Mouse (Mus musculus) forebrain, embryonic 12.5 days (tissue): Measurements from ENCODE around the gene Gdap2. TPM values are rescaled to one million over a fixed set of nuclear protein-coding genes. Genes with fewer than 3 reads are reported as not detected.

Source experiments
- ATAC-seq: fragments of 200-750 bp; cut with Nextera tagmentation; 2 replicates; pipeline ENCODE4 v1.8.0; 2017; ENCODE audit warnings: moderate TSS enrichment; ENCODE audit not compliant: low FRiP score
- H3K27ac ChIP-seq: fragments of 300-500 bp; sonication (generic); 2 replicates; pipeline ENCODE4 v1.5.1; 2016; ENCODE audit warnings: mild to moderate bottlenecking
- H3K27me3 ChIP-seq: fragments of 300-500 bp; sonication (generic); 2 replicates; pipeline ENCODE4 v1.6.1; 2016; ENCODE audit warnings: mild to moderate bottlenecking
- H3K36me3 ChIP-seq: fragments of 300-500 bp; sonication (generic); replicated peaks from 2 replicates; pipeline ENCODE4 v1.6.1; 2016; ENCODE audit warnings: mild to moderate bottlenecking
- H3K4me1 ChIP-seq: fragments of 300-500 bp; sonication (generic); 2 replicates; pipeline ENCODE4 v1.6.1; 2016
- H3K4me2 ChIP-seq: fragments of 300-500 bp; sonication (generic); 2 replicates; pipeline ENCODE4 v1.6.1; 2016; ENCODE audit warnings: mild to moderate bottlenecking, moderate library complexity
- H3K4me3 ChIP-seq: fragments of 300-500 bp; sonication (generic); replicated peaks from 2 replicates; pipeline ENCODE4 v1.5.1; 2016; ENCODE audit warnings: mild to moderate bottlenecking
- H3K9ac ChIP-seq: fragments of 300-500 bp; sonication (generic); 2 replicates; pipeline ENCODE4 v1.6.1; 2016; ENCODE audit warnings: mild to moderate bottlenecking
- H3K9me3 ChIP-seq: fragments of 300-500 bp; sonication (generic); 2 replicates; pipeline ENCODE4 v1.6.1; 2016
- WGBS: fragments of 180-500 bp; shearing (Covaris S2); methylation state at CpG from one replicate; pipeline ENCODE4 v1.1.7; 2016; 5-methylcytosine and 5-hydroxymethylcytosine counted together
- polyA plus RNA-seq: library from polyadenylated mRNA; unstranded; fragments of >200 nt; fragmentation: Nextera tagmentation; extraction: Ambion mirVana; gene quantifications from 2 replicates; pipeline ENCODE4 v1.2.1, GENCODE M21; 2016

Gdap2 gene
- polyA plus RNA-seq, 1 experiment from 2014 or later, result 35.1 TPM

DNA sequence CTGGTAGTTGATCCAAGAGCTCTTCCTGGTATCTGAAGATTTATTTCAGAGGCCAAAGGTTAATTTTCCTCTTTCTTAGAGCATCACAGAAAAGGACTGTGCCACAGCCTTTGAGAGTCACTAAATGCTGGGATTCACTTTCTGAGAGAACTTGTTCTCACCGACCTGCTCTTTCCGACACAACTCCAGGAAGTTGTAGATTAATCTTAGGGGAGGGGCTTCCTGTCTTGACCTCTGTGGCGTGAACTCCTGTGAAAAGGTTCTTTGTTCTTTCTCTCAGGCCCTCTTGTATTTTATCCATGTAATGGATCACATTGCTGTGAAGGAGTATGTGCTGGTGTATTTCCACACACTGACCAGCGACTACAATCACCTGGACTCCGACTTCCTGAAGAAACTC is 32.0 kb downstream of the Gdap2 start:
- no peaks in the 10 kb centered on the region for H3K9me3 ChIP-seq
- no peak overlapping the region for H3K9ac ChIP-seq
- no peak overlapping the region for H3K4me3 ChIP-seq
- peaks cover 35% of the 10 kb centered on the region for H3K36me3 ChIP-seq
- H3K27me3 ChIP-seq, result no peaks in the 10 kb centered on the region
- H3K27ac ChIP-seq, result no peak overlapping the region
- no peaks in the 10 kb centered on the region for H3K4me1 ChIP-seq
- no peak overlapping the region for H3K4me2 ChIP-seq
- no peak for ATAC-seq
- 68% methylated on average over 5 of the region's 5 CpGs for WGBS

DNA sequence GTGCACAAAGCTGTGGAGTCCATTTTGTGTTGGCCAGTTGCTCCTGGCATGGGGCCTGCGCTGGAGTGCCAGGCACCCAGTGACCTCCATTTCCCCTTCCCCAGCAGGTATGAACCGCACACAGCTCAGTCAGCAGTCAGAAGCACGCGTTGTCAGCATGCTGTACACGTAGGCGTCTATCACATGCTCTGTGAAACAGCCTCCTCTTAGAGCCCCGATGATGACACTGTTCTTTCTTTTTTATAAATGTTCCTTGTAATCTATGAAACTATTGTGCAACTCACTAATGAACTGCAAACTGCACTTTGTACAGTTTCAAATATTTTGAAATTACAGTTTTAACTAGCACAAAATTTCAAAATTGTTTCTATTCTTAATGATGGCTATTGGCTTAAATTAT is 39.4 kb downstream of the Gdap2 start:
- H3K27ac ChIP-seq, result no peak overlapping the region
- H3K27me3 ChIP-seq, result no peaks in the 10 kb centered on the region
- H3K9me3 ChIP-seq, result no peaks in the 10 kb centered on the region
- no peak for ATAC-seq
- H3K4me3 ChIP-seq, result no peak overlapping the region
- WGBS, result 94% methylated on average over 7 of the region's 7 CpGs
- no peak overlapping the region for H3K9ac ChIP-seq
- no peaks in the 10 kb centered on the region for H3K4me1 ChIP-seq
- peaks cover 53% of the 10 kb centered on the region for H3K36me3 ChIP-seq
- no peak overlapping the region for H3K4me2 ChIP-seq

DNA sequence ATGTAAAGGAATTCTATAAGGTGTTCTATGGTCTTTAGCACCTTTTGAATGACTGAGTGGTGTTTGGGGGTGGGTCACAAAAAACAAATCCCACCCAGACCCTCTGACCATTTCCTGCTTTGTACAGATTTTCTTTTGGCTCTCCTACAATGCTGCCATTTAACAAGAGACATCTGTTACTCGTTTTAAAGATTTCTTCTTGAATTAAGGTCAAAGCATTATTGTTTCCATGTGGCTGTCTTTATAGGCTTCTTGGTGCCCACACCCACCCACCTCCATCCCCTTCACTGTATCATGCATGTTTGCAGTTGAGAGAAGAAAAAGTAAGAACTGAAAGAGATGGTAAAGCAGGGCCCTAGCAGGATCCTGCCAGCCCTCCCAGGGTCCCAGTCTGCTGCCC is 44.8 kb downstream of the Gdap2 start:
- Histone ChIP-seq H3K9me3 (no peaks in the 10 kb centered on the region), H3K4me1 (no peaks in the 10 kb centered on the region), H3K36me3 (peaks cover 33% of the 10 kb centered on the region), H3K27ac (no peak overlapping the region), H3K4me3 (no peak overlapping the region), H3K4me2 (no peak overlapping the region), H3K9ac (no peak overlapping the region), H3K27me3 (no peaks in the 10 kb centered on the region)
- no peak for ATAC-seq
- 71% methylated on average over 1 of the region's 1 CpGs for WGBS

DNA sequence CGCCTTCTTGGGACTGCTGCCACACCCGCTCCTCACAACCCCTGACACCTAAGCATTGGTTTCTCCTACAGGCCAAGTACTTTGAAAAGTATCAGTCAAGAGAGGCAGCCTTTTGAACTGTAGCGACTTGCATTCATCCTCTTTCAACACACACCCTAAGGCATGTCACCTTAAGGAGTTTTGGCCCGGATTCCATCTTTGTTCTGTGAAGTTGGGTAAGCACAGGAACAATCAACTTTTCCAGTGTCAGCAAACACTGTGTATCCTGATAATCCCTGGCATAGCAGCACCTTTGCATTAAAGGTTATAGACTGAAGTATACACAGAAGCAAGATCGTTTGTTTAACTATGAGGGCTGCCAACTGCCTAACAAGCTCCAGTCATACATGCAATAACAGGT is 53.3 kb downstream of the Gdap2 start:
- H3K4me1 ChIP-seq, result no peaks in the 10 kb centered on the region
- no peak overlapping the region for H3K4me3 ChIP-seq
- H3K27ac ChIP-seq, result no peak overlapping the region
- WGBS, result 86% methylated on average over 5 of the region's 5 CpGs
- H3K36me3 ChIP-seq, result no peaks in the 10 kb centered on the region
- H3K9me3 ChIP-seq, result no peaks in the 10 kb centered on the region
- ATAC-seq, result no peak
- no peak overlapping the region for H3K4me2 ChIP-seq
- H3K9ac ChIP-seq, result no peak overlapping the region
- no peaks in the 10 kb centered on the region for H3K27me3 ChIP-seq

DNA sequence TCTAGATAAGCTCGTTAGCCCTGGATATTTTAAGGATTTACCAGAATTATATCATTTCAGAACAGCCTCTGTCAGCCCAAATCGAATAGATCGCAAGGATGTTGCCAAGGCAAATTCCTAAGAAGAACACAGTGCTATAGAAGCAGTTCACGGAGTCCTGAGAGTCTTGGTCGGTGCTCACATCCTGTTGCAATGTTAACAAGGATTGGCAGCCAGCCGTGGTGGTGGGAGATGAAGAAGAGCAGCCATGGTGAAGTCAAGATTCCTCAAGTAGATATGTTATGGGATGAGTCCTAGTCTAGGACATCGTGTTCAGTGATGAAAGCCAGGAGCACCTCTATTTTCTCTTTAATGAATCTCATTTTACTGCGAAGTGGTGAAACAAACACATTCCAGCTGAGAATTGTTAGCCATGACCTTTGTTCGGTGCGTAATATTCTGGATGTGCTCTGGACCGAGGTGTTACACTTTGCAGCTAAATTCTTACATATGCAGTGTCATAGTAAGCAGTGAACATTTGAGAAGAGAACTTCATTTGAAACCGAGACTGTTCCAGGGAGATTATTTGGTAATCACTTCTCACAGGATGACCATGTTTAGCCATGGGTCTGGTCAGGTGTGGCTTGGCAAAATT is 63.3 kb downstream of the Gdap2 start:
- Histone ChIP-seq H3K27ac (no peak overlapping the region), H3K4me2 (no peak overlapping the region), H3K9me3 (no peaks in the 10 kb centered on the region), H3K36me3 (no peaks in the 10 kb centered on the region), H3K9ac (no peak overlapping the region), H3K4me1 (no peaks in the 10 kb centered on the region), H3K27me3 (no peaks in the 10 kb centered on the region), H3K4me3 (no peak overlapping the region)
- ATAC-seq, result no peak
- WGBS, result 88% methylated on average over 12 of the region's 12 CpGs

DNA sequence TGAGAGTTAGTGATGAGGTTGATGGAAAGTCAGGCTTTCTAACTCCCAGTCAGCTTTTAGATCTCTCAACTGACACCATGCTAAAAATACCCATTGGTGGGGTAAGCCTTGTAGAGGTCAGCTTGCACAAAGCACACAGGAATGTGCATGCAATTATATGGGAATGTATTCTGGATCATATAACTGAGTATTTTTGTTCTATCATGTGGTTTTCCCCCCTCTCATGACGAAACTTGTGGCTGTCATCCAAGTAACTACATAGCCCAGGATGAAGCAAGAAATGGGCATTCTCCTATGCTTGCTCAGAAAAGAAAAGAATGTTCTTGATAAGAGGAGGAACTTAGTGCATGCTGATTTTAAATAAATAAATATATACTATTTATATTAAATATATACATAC is 65.3 kb downstream of the Gdap2 start:
- WGBS, result 63% methylated on average over 1 of the region's 1 CpGs
- no peak overlapping the region for H3K4me3 ChIP-seq
- no peak overlapping the region for H3K27ac ChIP-seq
- H3K27me3 ChIP-seq, result no peaks in the 10 kb centered on the region
- ATAC-seq, result no peak
- no peak overlapping the region for H3K4me2 ChIP-seq
- no peaks in the 10 kb centered on the region for H3K4me1 ChIP-seq
- no peaks in the 10 kb centered on the region for H3K9me3 ChIP-seq
- no peak overlapping the region for H3K9ac ChIP-seq
- H3K36me3 ChIP-seq, result no peaks in the 10 kb centered on the region

DNA sequence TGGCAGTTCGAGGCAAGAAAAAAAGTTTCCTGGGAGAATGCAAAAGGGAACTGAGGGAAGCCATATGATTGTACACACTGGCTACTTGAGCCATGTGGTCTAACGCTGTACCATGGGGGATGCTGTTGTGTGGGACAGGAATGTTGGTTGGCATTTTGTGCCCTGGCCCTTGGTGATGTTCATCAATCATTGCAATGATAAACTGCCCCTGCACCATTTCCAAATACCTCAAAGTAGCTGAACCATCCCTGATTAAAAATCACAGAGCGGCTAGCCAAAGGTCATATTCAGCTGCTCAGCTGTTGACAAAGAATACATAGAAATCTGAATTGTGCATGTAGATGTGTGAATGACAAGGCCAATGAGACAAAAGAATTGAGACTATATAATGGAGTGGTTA is 66.8 kb downstream of the Gdap2 start:
- no peak overlapping the region for H3K4me3 ChIP-seq
- no peak for ATAC-seq
- no peak overlapping the region for H3K27ac ChIP-seq

DNA sequence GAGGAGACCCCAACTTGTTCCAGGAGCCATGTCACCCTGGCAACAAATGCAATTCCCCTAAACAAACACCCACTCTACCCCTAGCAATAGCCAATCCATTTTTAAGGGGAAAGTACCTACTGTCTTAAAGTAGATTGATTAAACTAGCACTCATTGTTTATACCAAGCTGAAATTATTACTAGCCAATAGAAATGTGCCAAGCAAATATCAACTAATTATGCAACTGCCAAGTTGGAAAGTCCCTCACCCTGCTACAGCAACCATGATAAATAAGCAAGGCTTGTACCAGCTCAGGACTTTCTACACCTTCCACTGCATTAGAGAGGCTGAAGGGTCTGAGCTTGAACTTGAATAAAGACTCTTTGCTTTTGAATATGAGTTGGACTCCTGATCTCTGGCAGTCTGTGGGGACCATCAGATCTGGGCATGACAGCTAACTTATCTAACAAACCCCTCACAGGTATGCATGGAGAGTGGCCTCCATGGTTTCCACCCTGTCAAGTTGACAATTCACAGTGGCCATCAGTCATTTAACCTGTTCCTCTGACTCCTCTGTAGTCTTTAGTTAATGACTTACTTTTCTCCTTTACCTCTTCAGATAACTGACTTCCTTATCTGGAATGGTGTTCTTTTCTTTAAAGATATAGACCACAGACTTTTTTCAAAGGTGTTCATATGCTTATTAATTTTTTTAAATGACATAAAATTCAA is 74.7 kb downstream of the Gdap2 start:
- Histone ChIP-seq H3K9me3 (no peaks in the 10 kb centered on the region), H3K36me3 (no peaks in the 10 kb centered on the region), H3K27ac (no peak overlapping the region), H3K4me1 (no peaks in the 10 kb centered on the region), H3K9ac (no peak overlapping the region), H3K4me2 (no peak overlapping the region), H3K4me3 (no peak overlapping the region), H3K27me3 (no peaks in the 10 kb centered on the region)
- no peak for ATAC-seq

More for the DNA sequence above, 66.8 kb downstream of the Gdap2 start:
- WGBS, result 83% methylated on average over 3 of the region's 3 CpGs
- H3K4me1 ChIP-seq, result no peaks in the 10 kb centered on the region
- H3K9ac ChIP-seq, result no peak overlapping the region
- H3K36me3 ChIP-seq, result no peaks in the 10 kb centered on the region
- no peaks in the 10 kb centered on the region for H3K9me3 ChIP-seq
- no peaks in the 10 kb centered on the region for H3K27me3 ChIP-seq
- no peak overlapping the region for H3K4me2 ChIP-seq

DNA sequence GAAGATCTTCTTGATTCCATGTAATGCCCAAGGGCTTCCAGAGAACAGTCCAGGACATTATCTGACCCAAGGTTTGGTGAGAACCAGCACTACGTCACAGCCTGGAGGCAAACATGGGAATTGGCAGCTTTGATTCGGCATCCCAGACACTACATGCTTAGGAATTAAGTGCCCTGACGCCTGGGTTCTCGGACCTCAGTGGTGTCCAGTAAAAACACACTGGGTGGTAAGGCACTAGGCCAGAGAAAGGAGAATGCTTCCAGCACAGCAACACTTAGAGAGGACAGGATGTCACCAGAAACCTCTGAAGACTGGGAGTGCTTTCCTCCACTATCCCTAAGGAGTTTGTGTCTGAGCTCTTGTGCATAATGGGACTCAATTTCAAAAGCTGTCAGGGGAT is 80.0 kb downstream of the Gdap2 start:
- Histone ChIP-seq H3K4me1 (no peaks in the 10 kb centered on the region), H3K4me2 (no peak overlapping the region), H3K9ac (no peak overlapping the region), H3K9me3 (no peaks in the 10 kb centered on the region), H3K27me3 (no peaks in the 10 kb centered on the region), H3K27ac (no peak overlapping the region), H3K36me3 (no peaks in the 10 kb centered on the region), H3K4me3 (no peak overlapping the region)
- 93% methylated on average over 4 of the region's 4 CpGs for WGBS
- no peak for ATAC-seq

DNA sequence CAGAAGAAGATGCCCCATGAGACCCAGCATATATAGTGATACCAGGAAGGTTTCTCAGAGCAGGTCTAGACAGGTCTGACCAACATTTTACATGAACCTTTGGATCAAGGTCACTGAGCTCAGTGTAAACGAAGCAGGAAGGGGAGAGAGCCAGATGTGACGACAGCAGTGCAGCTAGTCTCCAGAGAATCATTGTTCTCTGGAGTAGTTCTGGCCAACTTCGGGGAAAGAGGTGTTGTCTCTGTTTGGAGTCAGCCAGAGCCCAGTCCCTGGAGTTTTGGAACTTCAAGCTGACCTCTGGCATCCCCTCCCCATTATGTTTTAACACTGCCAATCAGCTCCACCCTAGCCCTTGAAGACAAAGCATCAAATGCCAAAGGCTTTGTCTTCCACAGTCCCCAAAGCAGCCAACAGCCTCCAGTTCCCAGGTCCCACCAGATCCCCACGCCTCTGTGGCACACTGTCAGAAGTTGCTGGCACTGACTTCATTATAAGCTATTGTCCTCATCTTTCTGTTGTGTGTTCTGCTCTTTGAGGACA is 84.2 kb downstream of the Gdap2 start:
- Histone ChIP-seq H3K9me3 (no peaks in the 10 kb centered on the region), H3K27me3 (no peaks in the 10 kb centered on the region), H3K36me3 (no peaks in the 10 kb centered on the region), H3K4me2 (no peak overlapping the region), H3K4me1 (no peaks in the 10 kb centered on the region), H3K4me3 (no peak overlapping the region), H3K27ac (no peak overlapping the region), H3K9ac (no peak overlapping the region)
- no peak for ATAC-seq
- 61% methylated on average over 4 of the region's 4 CpGs for WGBS

Other genes with a start within 250 kb of the Gdap2 start
- gene Wdr3, start within 50 bp of the Gdap2 start, polyA plus RNA-seq, result 52.9 and 54.0 TPM in 2 replicates